Mouse (Mus musculus) mouse trophoblast stem cell (cell line): ENCODE measurements at regions not wholly inside any gene's neighbourhood (a gene's known extent, or its start where the extent isn't known, plus 50 kb on each side); places are given as distances from the start of the nearest gene placed in this dataset.

Experiments
- in situ Hi-C, 2 experiments: fragments of 300-500 bp; cut with MseI, MboI; formaldehyde crosslinking; loops; 2 replicates in 1 of 2; 3 replicates in 1 of 2; pipeline ENCODE4 v1.15.1; 2025

- in situ Hi-C loops: no loop called here
These were observed 319.6 kb downstream of the Fam49a start for GRCm38 (mm10) chr12:12581271-12582186.

GRCm38 (mm10) chr12:12580763-12581178, 318.8 kb downstream of the Fam49a start:
- in situ Hi-C loops: no loop called here

GRCm38 (mm10) chr12:12578278-12578677, 316.3 kb downstream of the Fam49a start:
- in situ Hi-C loops: no loop called here

GRCm38 (mm10) chr12:12570563-12571251, 308.8 kb downstream of the Fam49a start:
- in situ Hi-C loops: no loop called here

- in situ Hi-C loops: no loop called here
These were observed 305.8 kb downstream of the Fam49a start for GRCm38 (mm10) chr12:12567734-12568104.

- in situ Hi-C loops: no loop called here
These were observed 305.3 kb downstream of the Fam49a start for GRCm38 (mm10) chr12:12567058-12567733.

GRCm38 (mm10) chr12:12562267-12562666, 300.3 kb downstream of the Fam49a start:
- in situ Hi-C loops: no loop called here

- in situ Hi-C loops: no loop called here
These were observed 289.9 kb downstream of the Fam49a start for GRCm38 (mm10) chr12:12551818-12552217.

- in situ Hi-C loops: no loop called here
These were observed 287.7 kb downstream of the Fam49a start for GRCm38 (mm10) chr12:12549649-12550048.

- in situ Hi-C loops: no loop called here
These were observed 286.7 kb downstream of the Fam49a start for GRCm38 (mm10) chr12:12548688-12549087.

GRCm38 (mm10) chr12:12547477-12547876, 285.5 kb downstream of the Fam49a start:
- in situ Hi-C loops: no loop called here

- in situ Hi-C loops: no loop called here
These were observed 284.6 kb downstream of the Fam49a start for GRCm38 (mm10) chr12:12546372-12547031.

- in situ Hi-C loops: no loop called here
These were observed 279.4 kb downstream of the Fam49a start for GRCm38 (mm10) chr12:12541076-12542070.

GRCm38 (mm10) chr12:12539291-12539690, 277.4 kb downstream of the Fam49a start:
- in situ Hi-C loops: no loop called here

GRCm38 (mm10) chr12:12534779-12535178, 272.8 kb downstream of the Fam49a start:
- in situ Hi-C loops: no loop called here

GRCm38 (mm10) chr12:12530796-12531195, 268.9 kb downstream of the Fam49a start:
- in situ Hi-C loops: no loop called here

GRCm38 (mm10) chr12:12529541-12529940, 267.6 kb downstream of the Fam49a start:
- in situ Hi-C loops: no loop called here

- in situ Hi-C loops: no loop called here
These were observed 266.6 kb downstream of the Fam49a start for GRCm38 (mm10) chr12:12528478-12528981.

GRCm38 (mm10) chr12:12527766-12528477, 266.0 kb downstream of the Fam49a start:
- in situ Hi-C loops: no loop called here

GRCm38 (mm10) chr12:12527366-12527765, 265.4 kb downstream of the Fam49a start:
- in situ Hi-C loops: no loop called here
